Mouse (Mus musculus) hindbrain, embryonic 13.5 days (tissue): ENCODE measurements around the gene Cox5a. TPM values are rescaled to one million over a fixed set of nuclear protein-coding genes. Genes with fewer than 3 reads are reported as not detected.

ENCODE experiments used
- ATAC-seq: fragments of 200-750 bp; cut with Nextera tagmentation; 2 replicates; pipeline ENCODE4 v1.8.0; 2017; ENCODE audit warnings: moderate TSS enrichment; ENCODE audit not compliant: low FRiP score
- H3K27ac ChIP-seq: fragments of 300-500 bp; sonication (generic); 2 replicates; pipeline ENCODE4 v1.5.1; 2015; ENCODE audit warnings: inconsistent platforms, mild to moderate bottlenecking, moderate library complexity
- H3K27me3 ChIP-seq: fragments of 300-500 bp; sonication (generic); 2 replicates; pipeline ENCODE4 v1.6.1; 2015; ENCODE audit warnings: mild to moderate bottlenecking, inconsistent platforms
- H3K36me3 ChIP-seq: fragments of 300-500 bp; sonication (generic); 2 replicates; pipeline ENCODE4 v1.6.1; 2015; ENCODE audit warnings: mild to moderate bottlenecking, inconsistent platforms
- H3K4me1 ChIP-seq: fragments of 300-500 bp; sonication (generic); replicated peaks from 2 replicates; pipeline ENCODE4 v1.6.1; 2015; ENCODE audit warnings: inconsistent platforms
- H3K4me2 ChIP-seq: fragments of 300-500 bp; sonication (generic); 2 replicates; pipeline ENCODE4 v1.6.1; 2015; ENCODE audit warnings: inconsistent platforms, mild to moderate bottlenecking, moderate library complexity
- H3K4me3 ChIP-seq: fragments of 300-500 bp; sonication (generic); 2 replicates; pipeline ENCODE4 v1.5.1; 2015; ENCODE audit warnings: mild to moderate bottlenecking, inconsistent platforms
- H3K9ac ChIP-seq: fragments of 300-500 bp; sonication (generic); 2 replicates; pipeline ENCODE4 v1.6.1; 2015; ENCODE audit warnings: mild to moderate bottlenecking, inconsistent platforms
- H3K9me3 ChIP-seq: fragments of 300-500 bp; sonication (generic); 2 replicates; pipeline ENCODE4 v1.6.1; 2016; ENCODE audit warnings: inconsistent platforms
- WGBS: fragments of 180-500 bp; shearing (Covaris S2); methylation state at CpG from one replicate; pipeline ENCODE4 v1.1.7; 2015; 5-methylcytosine and 5-hydroxymethylcytosine counted together
- polyA plus RNA-seq: library from polyadenylated mRNA; unstranded; fragments of >200 nt; fragmentation: Nextera tagmentation; extraction: Ambion mirVana; gene quantifications from 2 replicates; pipeline ENCODE4 v1.2.1, GENCODE M21; 2015

Cox5a gene
- polyA plus RNA-seq, 1 experiment from 2014 or later = 879 TPM

DNA sequence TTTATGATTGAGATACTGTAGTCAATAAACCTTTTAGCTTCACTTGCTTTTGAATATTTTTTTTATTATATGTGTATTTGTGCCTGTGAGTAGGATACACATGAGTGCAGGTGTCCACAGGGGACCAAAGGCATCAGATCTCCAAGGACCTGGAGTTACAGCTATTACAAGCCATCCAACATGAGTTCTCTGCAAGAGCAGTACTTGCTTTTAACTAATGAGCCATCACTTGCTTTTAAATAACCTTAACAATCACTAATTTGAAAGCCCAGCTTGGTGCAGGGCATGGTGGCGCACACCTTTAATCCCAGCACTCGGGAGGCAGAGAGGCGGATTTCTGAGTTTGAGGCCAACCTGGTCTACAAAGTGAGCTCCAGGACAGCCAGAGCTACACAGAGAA is 33.7 kb downstream of the Cox5a start:
- Histone ChIP-seq H3K4me3 (no peak overlapping the region), H3K9ac (no peak overlapping the region), H3K4me1 (peaks cover 12% of the 10 kb centered on the region), H3K9me3 (no peaks in the 10 kb centered on the region), H3K27me3 (peaks cover 8% of the 10 kb centered on the region; the same call in 1 of the 2 replicates), H3K27ac (no peak overlapping the region), H3K4me2 (no peak overlapping the region), H3K36me3 (peaks cover 10% of the 10 kb centered on the region)
- no peak for ATAC-seq
- WGBS = 34% methylated on average over 3 of the region's 3 CpGs

DNA sequence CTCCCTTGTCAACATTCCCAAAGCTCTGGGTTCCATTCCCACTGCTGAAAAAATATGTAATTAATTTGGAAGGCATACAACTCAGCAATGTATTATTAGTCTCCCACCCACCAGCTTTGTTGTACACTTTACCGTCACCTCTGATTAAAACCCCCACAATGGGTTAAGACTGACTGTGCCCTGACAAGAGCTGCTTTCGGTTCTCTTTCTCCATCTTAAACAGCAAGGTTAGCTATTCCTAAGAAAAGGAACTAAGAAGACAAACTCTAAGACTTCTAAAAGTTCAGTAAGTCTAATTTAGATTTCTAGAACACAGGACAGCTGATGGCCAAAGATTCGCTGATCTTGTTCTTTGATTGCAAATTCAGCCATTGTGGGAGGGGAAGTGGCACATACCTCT is 36.1 kb downstream of the Cox5a start:
- Histone ChIP-seq H3K4me2 (no peak overlapping the region), H3K4me3 (no peak overlapping the region), H3K9me3 (no peaks in the 10 kb centered on the region), H3K9ac (no peak overlapping the region), H3K36me3 (no peaks in the 10 kb centered on the region), H3K27ac (no peak overlapping the region), H3K27me3 (peaks cover 8% of the 10 kb centered on the region; the same call in 1 of the 2 replicates), H3K4me1 (peaks cover 18% of the 10 kb centered on the region)
- 83% methylated on average over 3 of the region's 3 CpGs for WGBS
- no peak for ATAC-seq

DNA sequence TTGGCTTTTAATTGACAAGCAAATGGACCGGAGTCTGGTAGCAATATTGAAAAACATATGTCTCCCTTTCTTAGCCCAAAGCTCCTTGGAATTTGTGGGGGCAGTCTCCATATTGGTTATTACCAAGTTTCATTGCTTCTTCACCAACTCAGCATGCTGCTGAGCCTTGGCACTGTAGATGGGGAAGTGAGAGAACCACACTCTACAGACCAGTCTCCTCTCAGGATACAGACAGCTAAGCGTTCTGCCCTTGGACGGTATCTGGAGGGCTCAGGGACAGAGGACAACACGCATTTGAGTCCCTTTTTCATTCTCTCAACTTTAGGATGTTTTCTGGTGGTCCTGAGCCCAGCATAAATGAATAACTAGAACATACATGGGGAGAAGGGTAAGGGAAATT is 37.6 kb downstream of the Cox5a start:
- Histone ChIP-seq H3K4me2 (no peak overlapping the region), H3K36me3 (no peaks in the 10 kb centered on the region), H3K9me3 (no peaks in the 10 kb centered on the region), H3K4me1 (peaks cover 25% of the 10 kb centered on the region), H3K27ac (no peak overlapping the region), H3K9ac (no peak overlapping the region), H3K4me3 (no peak overlapping the region), H3K27me3 (peaks cover 8% of the 10 kb centered on the region; the same call in 1 of the 2 replicates)
- 87% methylated on average over 4 of the region's 4 CpGs for WGBS
- ATAC-seq = no peak

DNA sequence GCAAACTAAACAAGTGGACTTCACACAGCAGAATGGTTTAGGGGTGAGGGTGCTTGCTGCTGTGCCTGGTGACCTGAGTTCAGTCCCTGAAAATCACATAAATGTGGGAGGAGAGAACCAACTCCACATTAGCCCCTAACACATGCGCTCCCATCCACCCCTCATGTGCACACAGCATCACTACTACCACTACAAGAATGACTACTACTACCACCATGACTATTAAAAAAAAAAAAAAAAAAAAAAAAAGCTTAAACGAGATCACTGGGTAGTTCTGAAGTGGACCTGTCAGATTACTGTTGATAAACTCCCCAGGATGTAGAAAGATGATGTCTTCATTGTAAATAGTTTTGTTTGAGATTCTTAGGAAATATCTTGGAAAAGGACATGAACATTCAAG is 38.5 kb downstream of the Cox5a start:
- ATAC-seq = no peak
- 77% methylated on average over 2 of the region's 2 CpGs for WGBS
- Histone ChIP-seq H3K36me3 (no peaks in the 10 kb centered on the region), H3K27me3 (peaks cover 8% of the 10 kb centered on the region; the same call in 1 of the 2 replicates), H3K9me3 (no peaks in the 10 kb centered on the region), H3K9ac (no peak overlapping the region), H3K27ac (no peak overlapping the region), H3K4me1 (peaks cover 28% of the 10 kb centered on the region), H3K4me3 (no peak overlapping the region), H3K4me2 (no peak overlapping the region)

DNA sequence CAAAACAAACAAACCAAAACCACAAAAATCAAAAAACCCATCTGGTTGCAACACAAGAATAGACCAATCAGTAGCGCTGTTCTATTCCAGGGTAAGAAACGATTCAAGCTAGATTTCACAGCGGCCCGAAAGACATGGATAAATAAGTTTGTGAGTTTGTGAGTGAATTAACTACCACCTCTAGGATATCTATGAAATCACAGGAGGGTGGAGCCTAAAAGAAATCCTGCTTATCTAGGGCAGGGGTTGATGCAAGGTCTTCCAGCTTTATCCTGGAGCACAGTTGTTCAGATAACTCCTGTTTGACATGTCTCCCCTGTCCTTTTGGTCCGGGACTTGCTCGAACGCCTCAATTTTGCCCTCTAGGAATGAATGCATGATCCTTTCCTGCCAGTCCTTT is 39.2 kb downstream of the Cox5a start:
- Histone ChIP-seq H3K36me3 (no peaks in the 10 kb centered on the region), H3K9me3 (no peaks in the 10 kb centered on the region), H3K9ac (peak overlapping the region; percentile 74), H3K4me1 (peaks cover 33% of the 10 kb centered on the region), H3K27ac (peak overlapping the region; percentile 89), H3K4me3 (peak overlapping the region; percentile 68), H3K4me2 (peak overlapping the region; percentile 90), H3K27me3 (peaks cover 8% of the 10 kb centered on the region; the same call in 1 of the 2 replicates)
- peak; percentile 8; the same call in 1 of the 2 replicates for ATAC-seq
- 25% methylated on average over 7 of the region's 7 CpGs for WGBS

DNA sequence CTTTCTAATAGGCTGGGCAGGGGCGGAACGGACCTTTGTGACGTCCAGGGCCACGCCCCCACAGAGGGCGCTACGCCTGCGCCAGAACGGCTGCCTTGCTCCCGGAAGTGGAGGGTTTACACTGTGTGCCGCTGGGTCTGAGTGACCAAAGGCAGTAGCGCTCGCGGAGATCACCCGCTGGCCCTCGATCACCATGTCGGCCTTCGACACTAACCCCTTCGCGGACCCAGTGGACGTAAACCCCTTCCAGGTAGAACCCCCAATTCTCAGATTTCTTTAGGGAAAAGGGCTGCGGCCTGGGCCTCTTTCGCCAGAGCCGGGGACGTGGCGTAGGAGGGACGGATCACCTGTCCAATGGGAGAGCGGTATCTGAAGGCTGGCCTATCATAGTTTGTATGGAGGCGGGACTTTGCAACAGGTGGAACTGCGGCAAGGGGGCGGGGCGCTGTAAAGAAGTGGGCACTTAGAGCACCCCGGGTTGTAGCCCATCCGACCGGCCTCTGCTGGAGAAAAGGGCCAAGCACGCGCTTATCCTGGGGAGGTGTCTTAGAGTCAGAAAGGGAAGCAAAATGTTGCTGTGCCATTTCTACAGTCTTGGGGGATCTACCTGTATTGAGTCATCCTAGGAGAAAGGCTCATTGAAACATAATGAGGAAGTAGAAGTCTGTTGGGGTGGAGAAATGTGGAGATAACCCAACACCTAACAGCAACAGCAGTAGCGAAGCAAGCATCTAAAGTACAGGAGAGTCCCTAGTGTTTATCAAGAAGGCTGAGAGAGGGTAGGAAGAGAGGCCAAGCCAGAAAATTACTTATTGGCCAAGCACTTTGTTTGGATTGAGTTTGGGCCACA is 40.0 kb downstream of the Cox5a start, which contains the start of gene Scamp2:
Scamp2 (plus strand) TSS at position 83 of the 850 bp plus-strand sequence.
- H3K36me3 ChIP-seq = no peaks in the 10 kb centered on the region
- WGBS = under 1% methylated on average over 37 of the region's 37 CpGs
- ATAC-seq = peak; percentile 100

DNA sequence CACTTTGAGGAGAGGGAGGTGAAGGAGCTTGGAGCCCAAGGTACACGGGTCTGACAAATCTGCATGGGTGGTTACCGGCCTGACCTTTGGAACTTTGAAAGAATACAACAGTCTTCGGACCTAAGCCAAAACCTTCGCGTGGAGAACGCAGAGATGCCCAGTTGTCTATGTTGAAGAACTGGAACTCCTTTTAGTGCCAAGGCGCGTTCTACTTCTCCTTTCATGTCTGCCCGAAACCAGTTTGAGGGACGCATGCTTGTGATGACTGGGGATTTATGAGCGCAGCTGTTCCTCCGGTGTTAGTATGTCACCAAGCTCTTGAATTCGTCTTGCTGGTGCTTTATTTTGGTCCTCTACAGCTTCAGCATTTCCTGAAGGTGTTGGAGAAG is 40.6 kb downstream of the Cox5a start:
- H3K27me3 ChIP-seq = peaks cover 8% of the 10 kb centered on the region; the same call in 1 of the 2 replicates
- no peak for ATAC-seq
- peak overlapping the region; percentile 68 for H3K4me3 ChIP-seq
- peak overlapping the region; percentile 90 for H3K4me2 ChIP-seq
- no peaks in the 10 kb centered on the region for H3K9me3 ChIP-seq
- H3K9ac ChIP-seq = peak overlapping the region; percentile 74; the same call in 1 of the 2 replicates
- peaks cover 42% of the 10 kb centered on the region for H3K4me1 ChIP-seq
- no peaks in the 10 kb centered on the region for H3K36me3 ChIP-seq
- H3K27ac ChIP-seq = no peak overlapping the region
- WGBS = 84% methylated on average over 13 of the region's 13 CpGs

More for the DNA sequence above, 40.0 kb downstream of the Cox5a start, which contains the start of gene Scamp2:
- H3K27ac ChIP-seq = peak within 1 kb of the TSS; percentile 89
- peaks cover 8% of the 10 kb centered on the region; the same call in 1 of the 2 replicates for H3K27me3 ChIP-seq
- H3K4me2 ChIP-seq = peak within 1 kb of the TSS; percentile 90
- H3K9me3 ChIP-seq = no peaks in the 10 kb centered on the region
- peaks cover 41% of the 10 kb centered on the region for H3K4me1 ChIP-seq
- H3K9ac ChIP-seq = peak within 1 kb of the TSS; percentile 74
- H3K4me3 ChIP-seq = peak within 1 kb of the TSS; percentile 68

DNA sequence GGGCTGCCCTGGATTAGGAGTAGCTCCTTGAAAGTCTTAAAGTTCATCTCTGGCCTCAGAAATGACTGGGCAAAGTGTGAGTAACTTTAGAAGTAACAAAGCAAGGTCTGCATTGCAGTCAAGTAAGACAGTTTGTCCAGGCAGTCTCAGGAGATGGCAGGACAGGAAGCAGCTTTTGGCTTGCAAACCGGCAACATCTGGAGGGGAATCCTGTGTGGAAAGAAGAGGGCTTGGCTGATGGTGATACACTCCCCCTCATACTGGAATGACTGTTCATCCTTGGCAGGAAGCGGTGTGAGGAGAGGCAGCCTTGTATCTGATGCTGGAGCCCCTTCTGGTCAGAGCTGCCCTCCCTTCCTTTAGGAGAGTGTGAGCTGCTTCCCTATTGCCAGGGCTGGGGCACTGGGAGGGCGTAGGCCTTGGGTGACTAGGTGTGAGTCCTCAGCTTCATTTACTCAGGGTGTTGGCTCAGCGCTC is 41.9 kb downstream of the Cox5a start:
- 81% methylated on average over 4 of the region's 4 CpGs for WGBS
- no peak overlapping the region for H3K4me2 ChIP-seq
- peaks cover 8% of the 10 kb centered on the region; the same call in 1 of the 2 replicates for H3K27me3 ChIP-seq
- peaks cover 42% of the 10 kb centered on the region for H3K4me1 ChIP-seq
- H3K27ac ChIP-seq = no peak overlapping the region
- H3K4me3 ChIP-seq = no peak overlapping the region
- peaks cover 3% of the 10 kb centered on the region for H3K36me3 ChIP-seq
- H3K9ac ChIP-seq = peak overlapping the region; percentile 55
- no peak for ATAC-seq
- no peaks in the 10 kb centered on the region for H3K9me3 ChIP-seq

DNA sequence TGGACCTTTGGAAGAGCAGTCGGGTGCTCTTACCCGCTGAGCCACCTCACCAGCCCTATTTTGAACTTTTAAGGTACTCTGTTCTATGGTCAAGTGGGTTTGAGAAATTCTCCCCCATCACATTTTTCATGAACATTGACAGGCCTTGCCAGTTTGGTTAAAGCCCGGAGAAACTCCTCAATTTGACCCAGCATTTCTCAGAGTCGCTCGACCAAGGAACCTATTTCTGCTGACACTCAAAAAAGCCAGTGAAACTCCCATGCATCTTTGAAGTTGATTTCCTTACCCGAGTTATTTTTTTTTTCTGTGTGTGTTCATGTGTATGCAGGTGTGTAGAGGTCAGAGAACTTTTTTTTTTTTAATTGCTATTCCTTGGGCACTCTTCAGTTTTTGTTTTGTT is 43.5 kb downstream of the Cox5a start:
- peaks cover 42% of the 10 kb centered on the region for H3K4me1 ChIP-seq
- H3K9ac ChIP-seq = no peak overlapping the region
- no peak overlapping the region for H3K27ac ChIP-seq
- H3K9me3 ChIP-seq = no peaks in the 10 kb centered on the region
- ATAC-seq = no peak
- no peak overlapping the region for H3K4me3 ChIP-seq
- no peaks in the 10 kb centered on the region for H3K27me3 ChIP-seq
- no peak overlapping the region for H3K4me2 ChIP-seq
- H3K36me3 ChIP-seq = peaks cover 19% of the 10 kb centered on the region
- WGBS = 90% methylated on average over 6 of the region's 6 CpGs

DNA sequence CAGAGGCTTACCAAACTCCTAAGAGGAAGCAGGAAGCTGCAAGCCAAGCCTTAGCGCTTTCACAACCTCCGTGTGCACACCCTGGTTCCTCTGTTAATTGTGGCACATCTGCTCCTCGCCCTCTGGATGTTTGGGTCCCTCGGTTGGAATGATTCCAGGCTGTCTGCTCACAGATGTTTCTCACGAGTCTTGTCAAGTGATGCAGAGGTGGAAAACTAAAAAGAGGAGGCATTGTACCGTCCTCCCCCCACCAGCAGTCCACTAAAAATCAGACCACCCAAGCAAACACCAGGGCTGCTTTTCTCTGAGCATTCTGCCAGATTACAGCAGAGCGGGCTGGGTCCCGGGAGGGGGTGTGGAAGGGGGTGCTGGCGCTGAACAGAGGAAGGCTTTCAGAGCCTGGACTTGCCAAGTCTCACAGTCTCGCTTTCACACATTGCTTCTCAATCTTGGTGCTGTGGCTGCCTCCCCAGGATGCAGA is 44.7 kb downstream of the Cox5a start:
- H3K4me1 ChIP-seq = peaks cover 38% of the 10 kb centered on the region
- H3K9ac ChIP-seq = peak overlapping the region; percentile 24; the same call in 1 of the 2 replicates
- H3K27me3 ChIP-seq = no peaks in the 10 kb centered on the region
- no peak for ATAC-seq
- H3K4me2 ChIP-seq = no peak overlapping the region
- H3K4me3 ChIP-seq = no peak overlapping the region
- H3K36me3 ChIP-seq = peaks cover 30% of the 10 kb centered on the region
- H3K9me3 ChIP-seq = no peaks in the 10 kb centered on the region
- 53% methylated on average over 10 of the region's 10 CpGs for WGBS
- H3K27ac ChIP-seq = peak overlapping the region; percentile 60

DNA sequence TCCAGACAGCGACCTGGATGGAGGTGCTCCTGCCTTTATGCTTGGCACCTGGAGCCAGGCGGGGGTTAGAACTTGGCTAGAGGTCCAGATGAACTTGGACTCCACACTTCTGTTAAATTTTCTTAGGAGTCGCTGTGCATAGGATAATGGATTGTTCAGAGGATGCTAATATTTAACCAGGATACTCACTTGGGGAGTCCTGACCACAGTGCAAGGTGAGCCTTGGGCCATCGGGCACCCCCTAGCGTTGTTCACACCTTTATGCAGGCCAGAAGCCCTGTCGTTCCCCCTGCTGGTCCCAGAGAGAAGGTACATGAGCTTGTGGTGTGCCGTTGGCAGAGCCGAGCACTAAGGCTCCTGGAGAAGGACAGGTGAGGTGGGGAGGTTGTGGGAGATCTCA is 45.8 kb downstream of the Cox5a start:
- peaks cover 31% of the 10 kb centered on the region for H3K4me1 ChIP-seq
- no peaks in the 10 kb centered on the region for H3K9me3 ChIP-seq
- no peaks in the 10 kb centered on the region for H3K27me3 ChIP-seq
- no peak overlapping the region; the same call in 1 of the 2 replicates for H3K9ac ChIP-seq
- H3K36me3 ChIP-seq = peaks cover 39% of the 10 kb centered on the region
- no peak overlapping the region for H3K4me3 ChIP-seq
- 63% methylated on average over 8 of the region's 8 CpGs for WGBS
- ATAC-seq = no peak
- no peak overlapping the region for H3K4me2 ChIP-seq
- H3K27ac ChIP-seq = no peak overlapping the region

DNA sequence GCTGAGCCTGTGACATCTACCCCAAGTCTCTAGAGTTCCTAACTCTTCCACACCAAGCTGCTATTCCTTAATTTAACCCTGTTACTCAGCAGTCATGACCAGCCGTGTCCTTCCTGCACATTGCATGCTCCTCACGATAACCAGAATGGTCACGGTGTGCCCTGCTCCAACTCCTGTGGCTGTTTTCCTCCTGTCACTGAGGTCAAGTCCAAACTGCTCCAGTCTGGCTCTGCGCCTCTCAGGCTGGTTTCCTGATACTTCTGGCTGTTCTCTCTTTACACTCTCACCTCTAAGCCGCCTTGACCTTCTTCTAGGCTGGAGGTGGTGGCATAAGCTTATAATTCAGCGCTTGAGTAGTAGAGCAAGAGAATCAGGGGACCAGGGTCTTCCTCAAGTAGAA is 47.4 kb downstream of the Cox5a start:
- Histone ChIP-seq H3K27me3 (no peaks in the 10 kb centered on the region), H3K4me1 (peaks cover 18% of the 10 kb centered on the region), H3K4me3 (no peak overlapping the region), H3K9ac (no peak overlapping the region), H3K27ac (no peak overlapping the region), H3K4me2 (no peak overlapping the region), H3K9me3 (no peaks in the 10 kb centered on the region), H3K36me3 (peaks cover 44% of the 10 kb centered on the region)
- no peak for ATAC-seq
- WGBS = 96% methylated on average over 6 of the region's 6 CpGs
